Mouse (Mus musculus) splenic B cell, adult 2 months (primary cell): ENCODE results near the gene Ddah1.
"Not testable (repeated sequence)": the region's sequence is repeated elsewhere in the genome, so short reads cannot be mapped to it uniquely, and the experiment has no call there.

Experiments used
- DNase-seq: peaks from one replicate; pipeline ENCODE4 v3.0.0-alpha.2; 2011; ENCODE audit warnings: low read depth, low spot score
- H3K27me3 ChIP-seq: 2 replicates; pipeline ENCODE4 v1.6.1; 2012; ENCODE audit warnings: mild to moderate bottlenecking, low read length, moderate library complexity, mixed read lengths; ENCODE audit not compliant: control insufficient read depth, poor library complexity, insufficient read depth, severe bottlenecking
- H3K36me3 ChIP-seq: 2 replicates; pipeline ENCODE4 v1.6.1; 2012; ENCODE audit warnings: mild to moderate bottlenecking, low read length, moderate library complexity, mixed read lengths; ENCODE audit not compliant: control insufficient read depth, poor library complexity, insufficient read depth, severe bottlenecking

Gene Ddah1

DNA sequence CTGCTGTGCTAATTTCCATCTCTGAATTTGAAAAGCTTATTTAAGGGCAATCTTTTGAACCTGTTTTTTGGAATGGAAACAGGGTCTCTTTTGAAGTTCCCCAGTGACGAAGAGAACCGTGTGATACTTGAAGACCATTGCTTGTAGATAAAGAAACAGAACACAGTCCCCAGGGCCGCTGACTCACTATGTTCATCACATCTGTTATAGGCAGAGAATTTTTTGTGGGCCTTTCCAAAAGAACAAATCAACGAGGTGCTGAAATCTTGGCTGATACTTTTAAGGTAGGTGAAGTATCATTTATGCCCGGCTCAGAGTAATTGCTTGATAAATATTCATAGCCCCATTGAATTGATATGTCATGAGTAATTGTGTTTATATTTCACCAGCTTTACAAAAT lies 93.6 kb downstream of the Ddah1 start:
- Histone ChIP-seq H3K27me3 (no peaks in the 10 kb centered on the region), H3K36me3 (no peaks in the 10 kb centered on the region)
- DNase-seq, result no peak

DNA sequence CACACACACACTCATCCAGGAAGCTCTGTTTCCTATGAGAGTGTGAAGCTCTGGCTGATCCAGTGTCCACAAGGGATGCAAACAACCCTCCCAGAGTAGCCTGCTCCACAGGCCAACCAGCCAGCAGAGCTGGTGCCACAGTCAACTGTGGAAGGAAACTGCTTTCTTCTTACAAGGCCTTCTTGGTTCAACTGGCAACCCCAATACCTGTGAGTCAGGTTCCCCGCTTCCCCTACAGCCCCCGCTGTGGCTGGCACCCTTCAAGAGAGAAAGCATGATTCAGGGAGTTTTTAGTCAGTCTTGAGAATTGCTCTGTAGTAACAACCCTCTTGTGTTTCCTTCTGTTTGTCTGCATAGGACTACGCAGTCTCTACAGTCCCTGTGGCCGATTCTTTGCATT lies 94.3 kb downstream of the Ddah1 start:
- no peaks in the 10 kb centered on the region for H3K36me3 ChIP-seq
- no peaks in the 10 kb centered on the region for H3K27me3 ChIP-seq
- DNase-seq, result no peak

DNA sequence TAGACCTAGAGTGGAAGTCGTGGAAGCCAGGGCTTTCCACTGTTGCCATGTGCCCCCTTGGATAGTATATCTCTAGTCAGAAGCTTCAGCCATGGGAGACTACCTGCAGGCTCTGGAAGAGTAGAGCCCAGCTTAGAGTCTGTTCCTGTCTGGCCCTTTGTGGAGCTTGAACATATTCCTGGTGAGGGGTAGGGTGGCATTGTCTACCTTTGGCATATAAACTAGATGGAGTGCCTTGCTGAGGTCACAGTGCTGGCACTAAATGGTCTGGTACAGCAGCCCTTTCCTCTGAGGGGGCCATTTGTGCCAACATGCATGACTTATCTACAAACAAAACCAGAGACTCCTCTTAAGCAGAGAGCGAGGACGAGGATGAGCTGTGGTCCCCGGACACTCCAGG lies 95.2 kb downstream of the Ddah1 start:
- DNase-seq, result no peak
- Histone ChIP-seq H3K27me3 (no peaks in the 10 kb centered on the region), H3K36me3 (no peaks in the 10 kb centered on the region)

DNA sequence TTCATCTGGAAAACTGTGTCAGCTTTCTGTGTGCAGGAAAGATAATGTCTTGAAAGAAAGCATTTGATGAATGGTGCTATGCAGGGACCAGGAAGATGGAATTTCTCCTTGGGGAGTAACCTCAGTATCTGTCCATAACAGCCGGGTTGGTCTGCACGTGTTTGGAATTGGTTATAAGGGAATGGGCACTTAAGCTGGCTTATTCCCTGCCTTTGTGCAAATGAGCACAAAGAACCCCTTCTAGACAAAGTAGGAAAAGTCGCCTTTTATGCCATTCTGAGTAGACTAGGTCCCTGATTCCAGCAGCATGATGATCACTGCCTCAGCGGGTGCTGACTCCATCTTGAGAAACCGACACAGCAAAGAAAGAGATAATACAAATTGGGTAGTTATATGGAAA lies 96.0 kb downstream of the Ddah1 start:
- Histone ChIP-seq H3K27me3 (no peaks in the 10 kb centered on the region), H3K36me3 (no peaks in the 10 kb centered on the region)
- no peak for DNase-seq

DNA sequence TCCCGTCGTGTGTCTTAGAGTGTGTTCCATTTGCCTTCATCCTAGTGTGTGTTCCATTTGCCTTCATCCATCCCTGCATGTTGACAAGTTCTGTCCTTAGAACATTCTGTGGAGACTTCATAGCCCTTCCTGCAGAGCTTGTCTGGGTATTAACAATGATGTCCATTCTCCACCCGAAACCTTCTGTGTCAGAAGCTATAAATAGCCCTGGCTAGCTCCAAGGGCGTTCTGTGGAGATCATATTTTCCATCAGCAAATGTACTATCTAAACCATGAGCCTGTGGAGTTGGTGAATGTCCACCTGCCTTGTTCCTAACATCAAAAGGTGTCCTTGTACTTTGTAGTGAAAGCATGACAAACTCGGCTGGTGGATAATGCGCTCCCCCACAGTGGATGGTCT lies 96.8 kb downstream of the Ddah1 start:
- H3K36me3 ChIP-seq, result no peaks in the 10 kb centered on the region
- no peak for DNase-seq
- H3K27me3 ChIP-seq, result no peaks in the 10 kb centered on the region

DNA sequence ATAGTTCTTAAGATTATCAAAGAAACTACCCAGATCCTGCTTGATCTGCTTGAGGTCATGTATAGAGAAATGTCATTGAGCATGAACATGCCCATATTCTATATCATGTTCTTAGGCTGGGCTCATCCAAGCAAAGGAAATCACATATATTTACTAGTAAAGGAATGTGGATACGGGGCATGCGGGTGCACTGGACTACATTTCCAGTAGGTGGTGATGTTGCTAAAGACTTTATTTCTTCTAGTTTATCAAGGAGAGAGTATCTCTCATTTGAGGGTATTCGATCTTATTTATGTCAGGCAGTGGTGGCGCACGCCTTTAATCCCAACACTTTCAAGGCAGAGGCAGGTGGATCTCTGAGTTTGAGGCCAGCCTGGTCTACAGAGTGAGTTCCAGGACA lies 99.9 kb downstream of the Ddah1 start:
- H3K27me3 ChIP-seq, result no peaks in the 10 kb centered on the region
- DNase-seq, result no peak
- no peaks in the 10 kb centered on the region for H3K36me3 ChIP-seq

DNA sequence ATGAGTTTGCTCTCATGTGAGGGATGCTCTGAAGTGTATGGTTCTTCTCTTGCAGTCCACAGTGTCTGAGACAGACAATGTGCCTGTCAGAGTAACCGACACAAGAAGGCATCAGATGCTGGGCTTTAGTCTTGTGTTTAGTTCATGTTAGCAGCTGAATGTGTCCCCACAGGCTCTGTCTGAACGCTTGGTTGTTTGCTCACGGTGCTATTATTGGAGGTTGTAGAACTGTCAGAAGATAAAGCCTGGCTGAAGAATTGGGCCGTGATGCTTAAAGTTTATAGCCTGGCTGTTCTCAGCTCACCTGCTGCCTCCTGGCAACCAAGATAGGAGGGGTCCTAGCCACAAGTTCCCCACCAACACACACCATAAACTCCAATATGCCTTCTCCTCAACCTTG lies 104.0 kb downstream of the Ddah1 start:
- Histone ChIP-seq H3K27me3 (no peaks in the 10 kb centered on the region), H3K36me3 (no peaks in the 10 kb centered on the region)
- no peak for DNase-seq

DNA sequence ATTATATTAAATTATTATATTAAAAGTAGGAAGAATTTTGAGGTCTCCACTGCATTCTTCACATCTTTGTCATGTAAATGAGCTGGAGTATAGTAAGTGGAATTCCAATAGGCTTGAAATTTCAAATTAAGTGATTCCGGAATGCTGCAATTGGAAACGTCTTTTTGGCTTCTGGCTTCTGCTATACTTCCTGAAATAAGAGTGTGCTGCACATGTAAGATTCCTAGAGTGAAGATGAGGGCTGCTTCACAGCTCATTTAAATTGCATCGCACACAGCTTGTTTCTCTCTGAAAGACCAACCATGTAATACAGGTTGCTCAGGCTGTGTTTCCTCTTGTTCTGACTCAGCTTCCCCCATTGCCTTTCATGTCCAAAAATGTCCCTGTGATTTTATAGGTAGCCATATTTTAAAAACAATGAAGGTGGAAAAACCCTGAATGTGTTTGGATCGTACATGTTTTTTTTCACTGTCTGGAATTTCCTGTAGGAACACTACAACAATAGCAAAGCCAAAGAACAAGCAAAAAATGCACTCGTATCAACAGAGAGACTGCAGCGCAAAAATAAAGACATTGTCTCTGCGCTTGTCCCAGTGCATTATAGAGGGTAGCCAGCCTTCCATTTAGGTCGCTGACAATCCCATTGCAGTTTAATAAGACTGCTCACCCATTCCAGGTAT lies 105.7 kb downstream of the Ddah1 start:
- DNase-seq, result no peak
- Histone ChIP-seq H3K36me3 (no peaks in the 10 kb centered on the region), H3K27me3 (no peaks in the 10 kb centered on the region)

DNA sequence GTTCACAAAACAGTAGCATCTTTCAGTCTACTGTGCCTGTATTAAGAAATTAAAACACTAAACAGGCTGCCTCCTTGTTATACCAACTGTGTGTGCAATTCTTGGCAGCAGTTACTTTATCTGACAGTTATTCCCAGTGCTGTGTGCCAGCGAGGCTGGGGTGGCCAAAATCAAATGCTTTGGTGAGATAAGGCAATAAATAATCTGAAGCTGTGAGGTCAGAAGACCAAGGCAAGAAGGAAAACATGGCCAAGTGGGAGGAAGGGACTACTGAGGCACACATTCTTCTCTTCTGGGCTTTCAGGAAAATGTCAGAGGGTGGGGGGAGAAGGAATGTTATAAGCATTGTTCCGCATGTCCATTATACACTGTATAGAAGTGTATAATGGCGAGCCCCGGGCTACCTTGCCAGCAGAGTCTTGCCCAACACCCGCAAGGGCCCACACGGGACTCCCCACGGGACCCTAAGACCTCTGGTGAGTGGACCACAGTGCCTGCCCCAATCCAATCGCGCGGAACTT lies 106.3 kb downstream of the Ddah1 start:
- no peak for DNase-seq
- Histone ChIP-seq H3K36me3 (no peaks in the 10 kb centered on the region), H3K27me3 (no peaks in the 10 kb centered on the region)

DNA sequence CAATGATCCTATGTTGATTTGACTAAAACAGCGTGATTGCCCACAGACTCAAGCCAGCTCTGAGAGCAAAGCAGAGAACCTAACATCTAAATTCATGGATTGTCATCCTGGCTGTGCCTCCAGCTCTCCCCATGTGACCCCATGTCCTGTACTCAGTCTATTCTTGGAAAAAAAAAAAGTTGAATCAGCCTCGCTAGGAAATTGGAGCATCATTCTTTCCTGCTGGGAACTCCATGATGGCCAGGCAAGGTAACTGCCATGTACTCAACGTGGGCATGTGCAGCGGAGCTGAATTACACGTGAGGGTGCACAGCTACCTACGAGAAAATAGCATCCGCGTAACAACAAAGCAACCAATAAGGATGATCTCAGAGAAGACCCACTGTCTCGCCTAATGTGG lies 114.2 kb downstream of the Ddah1 start:
- Histone ChIP-seq H3K27me3 (no peaks in the 10 kb centered on the region), H3K36me3 (no peaks in the 10 kb centered on the region)
- no peak for DNase-seq

DNA sequence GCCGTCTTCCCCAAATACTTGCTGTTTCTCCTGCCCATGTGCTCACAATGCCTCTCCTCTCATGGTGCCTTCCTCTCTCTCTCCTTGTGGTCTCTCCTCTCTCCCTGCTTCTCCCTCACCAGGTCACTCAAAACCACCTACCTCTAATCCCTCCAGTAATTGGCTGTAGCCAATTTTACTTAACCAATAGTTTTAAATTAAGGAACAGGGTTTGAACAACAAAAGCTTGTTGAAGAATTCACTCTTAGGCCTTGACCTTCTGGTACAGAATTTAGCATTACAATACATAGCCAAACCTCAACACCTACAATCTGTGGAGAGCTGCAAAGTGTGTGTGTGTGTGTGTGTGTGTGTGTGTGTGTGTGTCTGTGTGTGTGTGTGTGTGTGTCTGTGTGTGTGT lies 114.8 kb downstream of the Ddah1 start:
- H3K27me3 ChIP-seq, result no peaks in the 10 kb centered on the region
- no peak for DNase-seq
- H3K36me3 ChIP-seq, result no peaks in the 10 kb centered on the region

DNA sequence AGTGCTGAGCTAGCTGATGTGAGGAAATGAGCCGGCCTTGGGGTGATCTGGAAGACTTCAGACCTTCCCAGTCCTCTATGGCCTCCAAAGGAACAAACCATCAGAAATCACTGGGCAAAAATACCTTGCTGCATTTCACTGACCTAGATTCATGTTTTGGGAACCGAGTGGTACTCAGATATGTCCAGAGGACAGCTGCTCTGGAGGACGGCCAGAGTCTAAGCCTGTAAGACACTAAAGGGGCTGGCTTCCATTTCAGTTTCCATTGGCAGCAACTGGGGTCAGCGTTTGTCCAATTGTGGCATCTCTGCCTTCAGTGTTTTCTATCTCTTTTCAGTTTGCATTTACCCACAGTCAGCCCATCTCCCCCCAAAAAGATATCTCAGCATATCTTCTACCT lies 115.7 kb downstream of the Ddah1 start:
- DNase-seq, result no peak
- Histone ChIP-seq H3K27me3 (no peaks in the 10 kb centered on the region), H3K36me3 (no peaks in the 10 kb centered on the region)

DNA sequence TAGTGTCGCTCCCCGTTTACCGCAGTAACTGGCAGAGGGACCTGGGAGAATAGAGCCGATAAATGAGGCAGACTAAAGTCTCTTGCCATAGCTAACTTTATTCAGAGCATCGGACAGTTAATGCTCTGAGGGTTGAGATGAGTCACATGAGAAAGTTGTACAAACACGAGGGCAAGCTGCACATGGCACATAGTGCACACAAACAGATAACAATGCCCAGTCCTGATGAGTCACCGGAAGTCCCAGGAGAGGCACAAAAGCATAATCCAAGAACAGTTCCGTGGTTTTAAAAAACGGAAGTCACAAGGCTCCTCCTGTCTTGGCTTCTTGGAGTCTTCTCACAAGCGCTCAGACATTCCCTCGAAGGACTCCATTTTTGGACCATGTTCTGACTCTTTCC lies 117.6 kb downstream of the Ddah1 start:
- no peak for DNase-seq
- Histone ChIP-seq H3K27me3 (no peaks in the 10 kb centered on the region), H3K36me3 (no peaks in the 10 kb centered on the region)

DNA sequence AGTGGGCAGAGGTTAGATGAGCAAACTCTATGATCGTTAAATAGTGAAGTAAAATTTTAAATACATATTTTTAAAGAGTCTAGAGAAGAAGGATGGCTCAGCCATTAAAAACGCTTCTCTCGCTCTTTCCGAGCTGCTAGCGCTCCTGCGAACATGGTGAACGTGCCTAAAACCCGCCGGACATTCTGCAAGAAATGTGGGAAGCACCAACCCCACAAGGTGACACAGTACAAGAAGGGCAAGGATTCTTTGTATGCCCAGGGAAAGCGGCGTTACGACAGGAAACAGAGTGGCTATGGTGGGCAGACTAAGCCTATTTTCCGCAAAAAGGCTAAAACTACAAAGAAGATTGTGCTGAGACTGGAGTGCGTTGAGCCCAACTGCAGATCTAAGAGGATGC lies 120.4 kb downstream of the Ddah1 start:
- H3K27me3 ChIP-seq, H3K36me3 ChIP-seq, DNase-seq: not testable (repeated sequence)

DNA sequence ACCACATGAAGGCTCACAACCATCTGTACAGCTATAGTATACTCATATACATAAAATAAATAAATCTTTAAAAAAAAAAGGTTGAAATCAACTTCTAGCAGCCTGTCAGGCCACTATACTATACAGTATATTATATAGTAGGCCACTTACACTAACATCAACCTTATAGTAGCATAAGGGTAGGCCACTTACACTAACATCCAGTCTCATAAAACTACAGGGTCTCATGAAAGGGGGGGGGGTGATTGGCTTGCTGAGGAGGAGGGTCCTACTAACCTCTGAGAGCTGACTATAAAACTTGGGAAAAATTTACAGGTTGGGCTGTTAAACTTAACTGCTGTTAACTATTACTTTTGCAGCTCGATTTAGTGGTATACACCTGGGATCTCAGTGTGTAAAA lies 121.9 kb downstream of the Ddah1 start:
- DNase-seq, result no peak
- Histone ChIP-seq H3K36me3 (no peaks in the 10 kb centered on the region), H3K27me3 (no peaks in the 10 kb centered on the region)
